Mouse (Mus musculus): ENCODE measurements around the gene Tomm5.

- no peak for TF ChIP-seq TAL1 (IDR thresholded peaks at IDR 0.05; ENCODE audit: low read length)
- TF ChIP-seq GATA1 (IDR thresholded peaks at IDR 0.05; ENCODE audit: low read length): no peak
Measured at GRCm38 (mm10) chr4:45143005-45143404, 35.1 kb upstream of the Tomm5 start.

Data from erythroblast, embryonic 14.5 days (primary cell).